Mouse (Mus musculus) left cerebral cortex, adult 11 months (tissue): ENCODE results near the gene St8sia1.

Source experiments
- DNase-seq: peaks from one replicate; pipeline ENCODE4 v3.0.0; 2022; ENCODE audit warnings: low spot score

St8sia1 gene

GRCm38 (mm10) chr6:142825449-142825848, 138.8 kb downstream of the St8sia1 start:
- DNase-seq, result no peak

- DNase-seq, result no peak
Measured at GRCm38 (mm10) chr6:142823008-142823787, 141.1 kb downstream of the St8sia1 start.

- no peak for DNase-seq
Measured at GRCm38 (mm10) chr6:142818306-142818705, 145.9 kb downstream of the St8sia1 start.

DNA sequence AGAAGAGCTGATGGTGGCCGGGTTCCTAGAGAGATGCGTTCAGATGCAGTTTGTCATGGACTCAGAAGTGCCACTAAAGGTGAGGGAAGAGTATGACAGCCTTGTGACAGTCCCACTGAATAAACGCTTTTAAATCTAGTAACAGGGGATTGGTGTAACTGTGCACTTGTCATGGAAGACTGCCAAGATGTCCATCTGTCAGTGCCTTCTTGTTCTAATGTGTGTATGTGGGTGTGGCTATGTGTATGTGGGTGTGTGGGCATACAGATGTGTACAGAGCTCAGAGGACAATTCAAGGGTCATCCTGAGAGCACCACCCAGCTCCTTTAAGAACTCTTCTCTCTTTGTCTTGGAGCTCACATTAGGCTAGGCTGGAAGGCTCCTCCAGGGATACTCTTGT, 148.7 kb downstream of the St8sia1 start:
- DNase-seq, result no peak

GRCm38 (mm10) chr6:142814495-142814921, 149.7 kb downstream of the St8sia1 start:
- peak; percentile 79 for DNase-seq

DNA sequence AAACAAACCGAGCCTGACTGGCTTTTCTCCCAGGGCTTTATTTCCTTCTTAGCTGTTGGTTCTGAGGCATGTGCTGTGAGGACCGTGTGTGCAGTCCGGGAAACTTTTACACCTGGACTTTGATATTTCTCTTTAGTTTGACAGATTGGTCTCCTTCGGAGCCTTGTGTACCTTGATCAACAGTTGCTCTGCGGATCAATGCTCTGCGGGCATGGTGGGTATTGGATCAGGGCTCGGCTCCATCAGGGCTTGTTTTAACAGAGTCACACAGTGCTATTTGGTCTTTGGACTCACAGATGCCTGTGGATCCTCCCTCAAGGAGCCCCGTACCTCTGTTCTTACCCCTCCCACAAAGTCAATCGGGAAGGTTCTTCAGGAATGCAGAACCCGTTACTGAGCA, 150.2 kb downstream of the St8sia1 start:
- no peak for DNase-seq

- no peak for DNase-seq
Measured at GRCm38 (mm10) chr6:142812969-142813368, 151.3 kb downstream of the St8sia1 start.

GRCm38 (mm10) chr6:142810239-142810638, 154.0 kb downstream of the St8sia1 start:
- DNase-seq, result no peak

- DNase-seq, result no peak
Measured at GRCm38 (mm10) chr6:142809373-142810098, 154.7 kb downstream of the St8sia1 start.

DNA sequence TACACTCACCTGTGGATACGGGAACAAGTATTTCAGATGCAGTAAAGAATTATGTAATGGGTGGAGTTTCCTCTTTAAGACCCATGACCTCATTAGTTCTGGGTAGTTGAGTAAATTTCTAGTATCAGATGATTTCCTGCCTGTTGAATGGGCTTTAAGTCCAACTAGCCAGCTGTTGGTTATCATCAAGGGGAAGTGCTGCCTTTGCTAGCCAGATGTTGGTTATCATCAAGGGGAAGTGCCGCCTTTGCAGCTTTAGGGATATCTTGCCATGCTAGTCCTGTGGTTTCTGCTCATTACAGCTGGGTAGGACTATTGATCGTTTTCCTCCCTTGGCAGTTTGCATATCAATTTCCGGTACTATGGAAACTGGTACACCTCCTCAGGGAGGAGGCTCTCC, 157.9 kb downstream of the St8sia1 start:
- no peak for DNase-seq

DNA sequence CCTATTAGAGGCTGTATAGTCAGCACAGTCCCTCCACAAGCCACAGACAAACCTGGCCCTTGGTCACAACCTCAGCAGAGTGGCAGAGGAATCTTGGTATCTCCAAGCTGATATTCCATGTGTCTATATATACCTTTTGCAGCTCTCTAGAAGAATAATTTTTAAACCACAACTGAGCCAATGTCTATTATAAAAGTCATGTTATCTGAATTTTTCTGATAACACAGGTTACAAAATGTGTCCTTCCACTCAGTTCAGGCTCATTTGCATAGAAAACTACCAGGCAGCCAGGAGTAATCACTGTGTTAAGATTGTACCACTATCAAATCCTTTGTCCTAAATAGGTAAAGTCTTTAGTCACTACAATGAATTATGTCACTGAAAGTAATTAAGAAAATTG, 159.8 kb downstream of the St8sia1 start, which contains the start of gene Sult6b2:
Gene Sult6b2, minus strand, starts transcription at position 101 of the 400 bp plus-strand sequence.
- no peak for DNase-seq

GRCm38 (mm10) chr6:142802617-142803525, 161.4 kb downstream of the St8sia1 start:
- no peak for DNase-seq

DNA sequence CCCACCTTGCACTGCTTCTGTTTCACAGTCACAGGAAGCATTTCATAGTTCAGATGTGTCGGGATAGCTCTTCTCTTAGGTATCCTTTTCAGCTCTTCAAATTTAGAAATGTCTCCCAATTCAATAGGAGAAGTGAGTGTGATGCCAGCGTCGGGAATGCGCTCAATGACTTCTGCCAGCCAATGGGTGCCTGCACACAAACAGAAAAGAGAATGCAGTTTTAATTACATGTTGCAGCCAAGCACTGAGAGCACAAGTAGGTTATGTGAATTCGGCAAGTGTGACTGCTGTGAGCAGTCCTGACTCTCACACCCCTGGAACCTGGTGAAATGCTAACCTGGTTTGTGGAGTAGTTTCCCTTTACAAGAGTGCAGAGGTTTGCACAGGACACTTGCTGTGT, 162.6 kb downstream of the St8sia1 start:
- no peak for DNase-seq

DNA sequence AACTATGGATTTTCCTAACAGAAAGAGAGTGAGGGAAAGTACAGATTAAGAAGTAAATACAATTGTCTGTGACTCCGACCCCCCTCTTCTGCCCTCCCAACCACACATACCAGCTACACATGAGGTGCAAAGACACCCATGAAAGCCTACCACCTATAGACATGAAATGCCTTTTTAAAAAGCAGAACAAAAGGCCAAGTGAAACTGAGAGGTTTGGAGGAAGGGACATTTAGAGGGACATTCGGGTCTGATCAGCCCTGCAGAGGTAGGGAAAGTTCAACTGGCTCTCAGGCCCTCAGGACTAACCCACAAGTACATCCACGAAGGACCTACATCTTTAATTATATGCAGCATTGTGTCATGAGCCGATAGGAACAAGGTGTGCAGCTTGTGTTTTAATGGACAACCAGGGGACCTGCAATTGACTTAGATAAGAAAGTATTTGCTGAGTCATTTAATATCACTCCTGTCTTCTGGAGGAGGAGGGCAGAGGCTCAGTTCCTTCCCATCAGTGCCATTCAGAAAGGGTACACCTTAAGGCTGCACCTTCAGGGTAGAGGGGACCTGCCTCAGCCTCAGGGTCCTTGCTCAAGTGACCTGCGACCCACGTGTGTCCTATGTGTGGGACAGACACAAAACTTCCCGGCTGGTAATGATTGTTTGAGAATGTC, 164.4 kb downstream of the St8sia1 start:
- no peak for DNase-seq

DNA sequence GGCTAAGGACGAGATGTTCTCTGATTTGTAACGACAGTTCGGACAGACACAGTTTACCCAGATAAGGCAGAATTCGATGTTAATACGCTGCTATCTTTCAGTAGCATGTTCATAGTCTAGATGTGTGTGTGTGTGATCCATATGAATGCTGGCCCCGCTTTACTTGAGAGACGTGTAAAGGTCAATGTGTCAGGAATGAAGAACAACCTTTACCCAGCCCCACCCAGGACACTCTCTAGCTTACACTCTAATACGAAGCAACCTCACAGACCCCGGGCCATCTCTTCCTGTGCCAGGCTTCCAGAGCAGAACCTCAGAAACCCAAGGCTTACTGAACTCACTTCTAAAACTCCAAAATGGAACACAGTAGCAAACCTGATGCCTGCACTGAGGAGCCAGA, 165.4 kb downstream of the St8sia1 start:
- DNase-seq, result no peak

DNA sequence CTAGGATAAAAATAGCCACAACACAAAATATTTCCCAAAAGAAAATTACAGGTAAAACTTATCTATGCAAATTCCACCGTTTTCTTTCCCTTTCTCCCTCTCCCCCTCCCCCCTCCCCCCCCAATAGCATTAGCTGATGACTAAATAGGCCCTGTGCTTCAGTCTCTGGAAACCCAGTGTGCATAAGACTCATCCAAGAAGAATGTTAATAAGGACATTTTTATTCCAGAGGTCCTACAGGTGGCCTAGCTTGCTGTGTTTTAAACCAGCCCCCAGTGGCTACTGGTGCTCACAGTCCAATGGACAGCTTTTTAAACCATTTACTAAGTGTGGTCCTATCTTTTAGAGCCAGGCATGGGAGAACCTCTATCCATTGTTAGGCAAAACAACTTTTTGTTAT, 166.3 kb downstream of the St8sia1 start:
- DNase-seq, result no peak

DNA sequence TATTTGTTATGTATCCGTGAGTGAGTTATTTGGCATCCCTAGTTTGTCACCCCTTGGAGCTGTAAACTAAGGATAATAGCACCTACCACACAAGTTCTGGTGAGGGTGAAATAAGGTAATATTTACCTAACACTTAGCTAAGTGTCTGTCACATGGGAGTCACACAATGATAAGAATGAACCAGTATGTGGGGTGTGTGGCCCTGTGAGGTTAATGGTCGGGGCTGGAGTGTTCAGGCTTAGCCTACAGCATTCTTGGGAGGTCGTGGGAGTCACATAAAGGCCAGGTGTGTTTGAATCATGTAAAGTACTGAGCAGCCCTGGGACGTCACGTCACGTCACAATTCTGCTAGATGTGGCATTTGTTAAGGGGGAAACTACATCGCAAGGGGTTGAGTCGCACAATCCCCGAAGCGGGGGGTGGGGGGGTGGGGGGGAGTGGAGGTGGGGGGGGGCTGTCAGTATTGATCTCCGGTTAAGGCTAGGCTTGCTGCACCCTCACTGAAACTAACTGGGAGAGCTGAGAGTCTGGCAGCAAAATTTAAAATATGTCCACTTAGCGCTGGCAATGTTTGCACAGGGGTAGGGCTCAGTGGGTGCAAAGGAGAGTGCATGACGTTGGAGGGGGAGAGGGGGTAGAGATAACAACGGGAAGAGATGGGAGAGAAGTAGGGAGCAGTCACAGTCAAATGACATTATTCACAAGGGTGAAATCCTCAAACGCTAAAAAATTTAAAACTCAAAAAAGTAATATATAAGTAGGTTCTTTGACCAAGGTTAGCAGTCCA, 168.4 kb downstream of the St8sia1 start:
- no peak for DNase-seq

DNA sequence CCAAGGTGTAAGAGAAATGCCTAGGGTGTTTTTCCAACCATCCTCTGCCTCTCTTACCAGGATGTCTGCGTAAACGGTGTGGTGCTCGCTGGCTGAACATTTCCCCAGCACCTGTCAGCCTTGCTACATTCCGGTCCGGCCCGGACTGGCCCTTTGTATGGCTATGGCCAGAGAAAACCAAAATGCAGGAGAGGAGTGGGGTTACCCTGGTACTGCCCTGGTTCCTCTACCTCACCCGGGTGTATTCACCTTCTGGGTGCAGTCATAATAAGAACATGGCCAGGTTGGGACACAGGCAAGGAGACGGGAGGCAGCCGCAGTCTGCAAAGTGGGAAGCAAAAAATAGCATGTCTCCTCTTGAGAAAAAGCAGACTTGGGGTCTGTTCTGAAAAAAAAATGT, 169.2 kb downstream of the St8sia1 start:
- DNase-seq, result no peak

GRCm38 (mm10) chr6:142793468-142793867, 170.8 kb downstream of the St8sia1 start:
- no peak for DNase-seq

GRCm38 (mm10) chr6:142792241-142792968, 171.8 kb downstream of the St8sia1 start:
- DNase-seq, result no peak
